Mouse (Mus musculus) ES-Bruce4 (cell line): ENCODE measurements around the gene H2al1f.

Source experiments
- CTCF ChIP-seq: IDR thresholded peaks from one replicate; pipeline ENCODE4 v1.8.1; 2011; ENCODE audit warnings: low read depth, low read length
- POLR2A ChIP-seq: IDR thresholded peaks from one replicate; pipeline ENCODE4 v1.8.1; 2011; ENCODE audit warnings: low read length; ENCODE audit not compliant: insufficient read depth

DNA sequence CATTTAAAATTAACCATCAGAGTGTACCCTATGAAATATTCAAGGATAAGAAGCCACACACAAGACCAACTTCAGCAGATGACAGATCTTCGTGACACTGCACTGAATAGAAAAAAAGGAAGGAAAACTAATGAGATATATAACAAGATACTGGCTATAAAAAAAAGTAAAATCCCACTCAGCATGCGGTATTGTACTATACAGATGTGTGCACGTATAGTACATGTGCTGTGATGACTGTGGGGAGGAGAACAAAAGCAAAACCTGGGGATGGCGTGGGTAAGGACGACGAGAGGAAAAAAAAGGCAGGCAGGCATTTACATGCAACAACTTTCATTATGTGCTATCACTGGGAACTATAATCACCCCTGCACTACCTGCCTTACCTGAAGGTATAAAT, 45.9 kb downstream of the H2al1f start:
- TF ChIP-seq CTCF = no peak
- TF ChIP-seq POLR2A = no peak
